Mouse (Mus musculus): ENCODE results near the gene Lpin2. TPM values are rescaled to one million over a fixed set of nuclear protein-coding genes. Genes with fewer than 3 reads are reported as not detected.

The Lpin2 gene
- polyA plus RNA-seq, 2 experiments = 28.6 to 31.1 TPM

DNA sequence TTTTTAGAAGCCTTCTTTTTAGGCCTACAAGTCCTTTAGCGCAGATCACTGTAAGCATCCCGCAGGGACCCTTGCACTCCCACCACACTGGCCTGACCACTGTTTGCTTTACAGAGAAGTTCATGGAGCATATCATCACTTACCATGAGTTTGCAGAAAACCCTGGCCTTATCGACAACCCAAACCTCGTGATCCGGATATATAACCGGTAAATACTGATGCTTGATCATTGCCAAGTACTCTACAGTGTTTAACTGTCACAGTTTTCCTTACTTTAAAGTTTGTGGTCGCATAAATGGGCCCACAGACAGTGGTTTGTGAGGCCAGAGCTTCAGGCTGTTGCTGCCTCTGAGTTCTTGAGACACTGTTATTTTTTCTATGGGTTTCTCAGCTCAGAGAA lies 56.1 kb downstream of the Lpin2 start:
- H3K36me3 ChIP-seq (replicated peaks; ENCODE audit: control insufficient read depth, insufficient read depth, low read depth) = peaks cover 79% of the 10 kb centered on the region
- TF ChIP-seq CTCF (IDR thresholded peaks at IDR 0.05; ENCODE audit: low read depth) (no peak), EP300 (IDR thresholded peaks at IDR 0.05; ENCODE audit: low read depth) (peak; percentile 72)
- peak overlapping the region; percentile 53 for H3K4me2 ChIP-seq (ENCODE audit: low read depth)
- DNase-seq (ENCODE audit: low read depth in 3 of 3, low spot score in 3 of 3) (peak; percentile 58 to 70 (median 68)), ATAC-seq (ENCODE audit: insufficient read depth) (peak; percentile 23; the same call in 1 of the 2 replicates)
- 29% methylated on average over 7 of the region's 7 CpGs for WGBS (ENCODE audit: insufficient replicate concordance)
- H3K9ac ChIP-seq (replicated peaks) = peak overlapping the region; percentile 49
- H3K4me1 ChIP-seq (replicated peaks; ENCODE audit: control insufficient read depth in 2 of 2, insufficient read depth in 2 of 2, low read length in 1 of 2) = peaks cover 52% of the 10 kb centered on the region in 2 experiments
- peak overlapping the region; percentile 100 for H3K27ac ChIP-seq
- no peak overlapping the region for H3K4me3 ChIP-seq (ENCODE audit: insufficient read depth in 1 of 2, low read depth in 2 of 2, low read length in 2 of 2)
- H3K9me3 ChIP-seq (ENCODE audit: control insufficient read depth, low read length) = no peaks in the 10 kb centered on the region
- H3K27me3 ChIP-seq (ENCODE audit: control insufficient read depth, insufficient read depth, low read length) = no peaks in the 10 kb centered on the region

- ATAC-seq (ENCODE audit: insufficient read depth) (no peak), DNase-seq (ENCODE audit: low read depth in 3 of 3, low spot score in 3 of 3) (no peak)
- Histone ChIP-seq H3K27ac (no peak overlapping the region), H3K9me3 (ENCODE audit: control insufficient read depth, low read length) (no peaks in the 10 kb centered on the region), H3K27me3 (ENCODE audit: control insufficient read depth, insufficient read depth, low read length) (no peaks in the 10 kb centered on the region), H3K36me3 (replicated peaks; ENCODE audit: control insufficient read depth, insufficient read depth, low read depth) (peaks cover 90% of the 10 kb centered on the region), H3K9ac (replicated peaks) (no peak overlapping the region), H3K4me1 (replicated peaks; ENCODE audit: control insufficient read depth in 2 of 2, insufficient read depth in 2 of 2, low read length in 1 of 2) (peaks cover 36 to 37% of the 10 kb centered on the region in 2 experiments), H3K4me3 (ENCODE audit: insufficient read depth in 1 of 2, low read depth in 2 of 2, low read length in 2 of 2) (no peak overlapping the region), H3K4me2 (ENCODE audit: low read depth) (no peak overlapping the region)
- WGBS (ENCODE audit: insufficient replicate concordance) = 90% methylated on average over 9 of the region's 9 CpGs
- TF ChIP-seq EP300 (IDR thresholded peaks at IDR 0.05; ENCODE audit: low read depth) (no peak), CTCF (IDR thresholded peaks at IDR 0.05; ENCODE audit: low read depth) (no peak)
Observed at GRCm38 (mm10) chr17:71240811-71241210, 58.5 kb downstream of the Lpin2 start.

GRCm38 (mm10) chr17:71242666-71243065 lies 60.3 kb downstream of the Lpin2 start:
- H3K9ac ChIP-seq (replicated peaks) = no peak overlapping the region
- DNase-seq (ENCODE audit: low read depth in 3 of 3, low spot score in 3 of 3) (no peak), ATAC-seq (ENCODE audit: insufficient read depth) (no peak)
- TF ChIP-seq EP300 (IDR thresholded peaks at IDR 0.05; ENCODE audit: low read depth) (no peak), CTCF (IDR thresholded peaks at IDR 0.05; ENCODE audit: low read depth) (no peak)
- 94% methylated on average over 7 of the region's 7 CpGs for WGBS (ENCODE audit: insufficient replicate concordance)
- no peak overlapping the region for H3K4me3 ChIP-seq (ENCODE audit: insufficient read depth in 1 of 2, low read depth in 2 of 2, low read length in 2 of 2)
- no peaks in the 10 kb centered on the region for H3K27me3 ChIP-seq (ENCODE audit: control insufficient read depth, insufficient read depth, low read length)
- H3K9me3 ChIP-seq (ENCODE audit: control insufficient read depth, low read length) = no peaks in the 10 kb centered on the region
- H3K4me1 ChIP-seq (replicated peaks; ENCODE audit: control insufficient read depth in 2 of 2, insufficient read depth in 2 of 2, low read length in 1 of 2) = peaks cover 18 to 20% of the 10 kb centered on the region in 2 experiments
- H3K27ac ChIP-seq = no peak overlapping the region
- no peak overlapping the region for H3K4me2 ChIP-seq (ENCODE audit: low read depth)
- H3K36me3 ChIP-seq (replicated peaks; ENCODE audit: control insufficient read depth, insufficient read depth, low read depth) = peaks cover 96% of the 10 kb centered on the region

GRCm38 (mm10) chr17:71245133-71245532 lies 62.8 kb downstream of the Lpin2 start:
- no peak for DNase-seq (ENCODE audit: low read depth in 3 of 3, low spot score in 3 of 3)
- Histone ChIP-seq H3K9ac (replicated peaks) (no peak overlapping the region), H3K4me2 (ENCODE audit: low read depth) (no peak overlapping the region), H3K9me3 (ENCODE audit: control insufficient read depth, low read length) (no peaks in the 10 kb centered on the region), H3K27ac (no peak overlapping the region), H3K27me3 (ENCODE audit: control insufficient read depth, insufficient read depth, low read length) (no peaks in the 10 kb centered on the region), H3K4me3 (ENCODE audit: insufficient read depth in 1 of 2, low read depth in 2 of 2, low read length in 2 of 2) (no peak overlapping the region), H3K4me1 (replicated peaks; ENCODE audit: control insufficient read depth in 2 of 2, insufficient read depth in 2 of 2, low read length in 1 of 2) (peaks cover 2 to 5% of the 10 kb centered on the region in 2 experiments; a peak in 2 of 4 replicates), H3K36me3 (replicated peaks; ENCODE audit: control insufficient read depth, insufficient read depth, low read depth) (peaks cover 94% of the 10 kb centered on the region)
- 96% methylated on average over 15 of the region's 15 CpGs for WGBS (ENCODE audit: insufficient replicate concordance)
- TF ChIP-seq CTCF (IDR thresholded peaks at IDR 0.05; ENCODE audit: low read depth) (no peak), EP300 (IDR thresholded peaks at IDR 0.05; ENCODE audit: low read depth) (no peak)
- ATAC-seq (ENCODE audit: insufficient read depth) = no peak

DNA sequence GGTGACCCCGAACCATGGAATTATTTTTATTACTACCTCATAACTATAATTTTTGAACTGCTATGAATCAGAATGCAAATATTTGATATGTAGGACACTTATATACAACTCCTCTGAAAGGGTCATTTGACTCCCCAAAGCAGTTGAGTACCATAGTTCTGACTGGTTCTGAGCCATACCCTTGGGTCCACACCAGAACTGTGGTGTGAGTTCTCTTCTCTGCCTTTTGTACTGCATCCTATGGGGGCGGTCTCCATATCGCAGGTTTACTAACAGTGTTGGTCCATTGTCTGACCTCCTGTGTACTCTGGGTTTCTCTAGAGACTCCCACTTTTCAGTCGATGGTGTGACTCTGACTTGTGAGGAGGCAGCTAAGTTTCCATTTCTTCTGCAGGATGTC lies 63.7 kb downstream of the Lpin2 start:
- no peak for ATAC-seq (ENCODE audit: insufficient read depth)
- Histone ChIP-seq H3K36me3 (replicated peaks; ENCODE audit: control insufficient read depth, insufficient read depth, low read depth) (peaks cover 93% of the 10 kb centered on the region), H3K27ac (no peak overlapping the region)

More for the DNA sequence above, 63.7 kb downstream of the Lpin2 start:
- H3K9me3 ChIP-seq (ENCODE audit: control insufficient read depth, low read length) = no peaks in the 10 kb centered on the region
- H3K4me2 ChIP-seq (ENCODE audit: low read depth) = no peak overlapping the region
- H3K9ac ChIP-seq (replicated peaks) = no peak overlapping the region
- DNase-seq (ENCODE audit: low read depth in 3 of 3, low spot score in 3 of 3) = no peak
- no peak overlapping the region for H3K4me3 ChIP-seq (ENCODE audit: insufficient read depth in 1 of 2, low read depth in 2 of 2, low read length in 2 of 2)
- no peak for TF ChIP-seq EP300 (IDR thresholded peaks at IDR 0.05; ENCODE audit: low read depth)
- TF ChIP-seq CTCF (IDR thresholded peaks at IDR 0.05; ENCODE audit: low read depth) = no peak
- no peaks in the 10 kb centered on the region for H3K27me3 ChIP-seq (ENCODE audit: control insufficient read depth, insufficient read depth, low read length)
- peaks cover 4 to 14% of the 10 kb centered on the region in 2 experiments; a peak in 2 of 4 replicates for H3K4me1 ChIP-seq (replicated peaks; ENCODE audit: control insufficient read depth in 2 of 2, insufficient read depth in 2 of 2, low read length in 1 of 2)
- 87% methylated on average over 4 of the region's 4 CpGs for WGBS (ENCODE audit: insufficient replicate concordance)

Data from liver, embryonic 14.5 days (tissue).